Mouse (Mus musculus): ENCODE measurements around the gene Tbc1d15.
A peak's percentile ranks its signal among the peaks of the same experiment; 100 is the strongest.

The Tbc1d15 gene

GRCm38 (mm10) chr10:115251088-115251934 is at the start of gene Tbc1d15:
Gene Tbc1d15 (minus strand): TSS chr10:115251467.
- DNase-seq (ENCODE audit: low read depth, low spot score), result peak; percentile 99

DNA sequence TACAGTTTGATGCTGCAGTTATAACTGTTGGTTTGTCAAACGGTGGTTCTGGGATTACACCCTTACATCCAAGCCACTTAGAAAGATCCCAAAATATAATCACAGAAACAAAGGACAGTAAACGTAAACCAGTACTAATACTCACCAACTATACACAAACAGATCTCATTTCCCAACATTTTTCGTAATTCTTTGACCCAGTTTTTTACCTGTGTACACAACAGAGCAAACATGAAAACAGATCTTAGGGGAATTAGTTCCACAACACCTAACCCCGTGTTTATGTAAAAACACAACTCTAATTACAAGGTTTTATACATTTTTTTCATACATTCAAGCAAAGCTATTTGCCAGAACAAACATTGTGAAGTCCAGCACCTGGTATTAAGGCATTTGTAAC is 47.4 kb upstream of the Tbc1d15 start:
- DNase-seq (ENCODE audit: low read depth, low spot score), result no peak

- DNase-seq (ENCODE audit: low read depth, low spot score), result no peak
Observed at GRCm38 (mm10) chr10:115297582-115297981, 46.3 kb upstream of the Tbc1d15 start.

- DNase-seq (ENCODE audit: low read depth, low spot score), result no peak
Observed at GRCm38 (mm10) chr10:115296401-115296935, 45.2 kb upstream of the Tbc1d15 start.

DNA sequence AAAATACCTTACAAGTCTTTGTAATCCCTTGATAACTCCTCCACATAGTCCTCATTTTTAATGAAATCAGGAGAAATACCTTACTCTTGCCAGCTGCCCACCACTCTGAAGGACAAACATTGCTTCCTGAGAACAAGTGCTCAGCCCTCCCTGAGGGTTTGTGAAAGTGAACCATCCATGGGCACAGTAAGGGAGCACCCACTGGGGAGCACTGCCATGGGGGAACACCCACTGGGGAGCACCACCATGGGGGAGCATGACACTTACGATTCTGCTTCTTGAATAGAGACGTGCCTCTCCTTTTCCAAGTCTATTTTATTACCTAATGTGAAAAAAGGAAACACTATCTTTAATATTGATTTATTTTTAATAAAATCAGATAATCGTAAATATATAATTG is 43.9 kb upstream of the Tbc1d15 start:
- no peak for DNase-seq (ENCODE audit: low read depth, low spot score)

- DNase-seq (ENCODE audit: low read depth, low spot score), result no peak
Observed at GRCm38 (mm10) chr10:115294715-115295114, 43.4 kb upstream of the Tbc1d15 start.

DNA sequence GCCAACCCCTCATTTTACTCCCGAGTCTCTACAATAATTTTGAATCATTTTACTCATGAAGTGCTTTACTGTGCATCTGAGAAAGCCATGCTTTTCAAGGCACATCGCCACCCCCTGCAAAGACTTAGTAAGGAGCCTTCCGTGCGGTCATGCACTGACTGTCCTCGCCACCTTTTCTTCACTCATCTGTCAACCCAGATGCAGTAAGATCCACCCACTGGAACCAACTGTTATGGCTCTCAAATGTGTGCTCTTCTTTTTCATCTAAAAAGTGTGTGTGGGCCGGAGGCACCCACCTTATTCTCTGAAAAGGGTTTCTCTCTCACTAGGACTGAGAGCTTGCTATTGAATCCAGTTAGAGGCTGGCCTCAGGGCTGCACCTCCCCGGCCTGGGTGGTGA is 42.7 kb upstream of the Tbc1d15 start:
- DNase-seq (ENCODE audit: low read depth, low spot score), result no peak

GRCm38 (mm10) chr10:115290671-115291070 is 39.4 kb upstream of the Tbc1d15 start:
- DNase-seq (ENCODE audit: low read depth, low spot score), result no peak

DNA sequence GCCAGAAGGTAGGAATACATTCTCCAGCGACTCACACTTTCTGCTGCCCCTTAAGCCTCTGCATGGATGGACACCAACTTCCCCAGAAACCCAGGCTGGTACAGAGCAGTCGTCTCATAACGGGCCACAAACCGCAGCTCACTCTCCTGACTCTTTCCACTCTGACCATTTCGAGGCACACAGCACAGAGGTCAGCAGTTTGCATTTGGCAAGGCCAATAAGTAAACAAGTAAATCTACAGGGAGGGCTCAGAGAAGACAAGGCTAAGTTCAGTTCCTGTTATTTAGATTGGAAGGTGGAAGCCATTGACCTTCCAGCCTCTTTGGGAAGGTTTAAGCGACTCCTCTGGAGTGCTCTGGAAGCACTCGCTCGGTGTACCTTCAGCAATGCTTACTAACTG is 37.6 kb upstream of the Tbc1d15 start:
- no peak for DNase-seq (ENCODE audit: low read depth, low spot score)

DNA sequence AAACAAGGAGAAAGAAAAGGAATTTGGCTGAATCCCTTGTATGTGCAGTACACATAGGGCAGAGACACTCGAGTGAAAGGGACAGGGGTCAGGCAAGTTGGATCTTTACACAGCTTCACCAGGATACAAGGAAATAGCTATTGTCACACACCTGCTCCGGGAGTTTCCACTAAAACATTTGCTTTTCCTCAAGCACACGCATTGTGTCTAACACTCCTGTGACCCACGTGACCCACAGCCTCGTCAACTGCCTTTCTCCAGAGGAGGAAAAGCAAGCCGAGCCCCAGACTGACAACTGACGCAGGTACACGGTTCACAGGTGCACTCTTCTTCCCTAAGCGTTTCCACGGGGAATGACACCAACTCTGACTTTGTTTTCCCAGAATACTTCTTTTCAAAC is 32.9 kb upstream of the Tbc1d15 start:
- DNase-seq (ENCODE audit: low read depth, low spot score), result no peak

DNA sequence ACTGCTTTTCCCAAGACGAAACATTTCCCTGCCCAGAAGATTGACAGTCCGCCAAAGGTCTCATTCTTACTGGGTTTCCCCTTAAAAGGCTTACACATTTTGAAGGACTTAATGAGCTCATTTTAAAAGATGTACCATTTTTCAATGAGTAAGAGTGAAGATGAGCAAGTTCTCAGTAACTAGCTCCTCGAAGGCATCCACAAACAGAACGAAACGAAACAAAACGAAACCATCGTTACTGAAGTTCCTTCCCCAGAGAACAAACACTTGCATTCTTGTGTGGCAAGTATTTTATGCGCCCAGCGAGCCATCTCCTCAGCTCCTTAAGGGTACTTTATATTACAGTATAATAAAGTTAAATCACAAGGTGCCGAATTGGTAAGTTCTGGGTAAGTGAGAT is 30.1 kb upstream of the Tbc1d15 start:
- no peak for DNase-seq (ENCODE audit: low read depth, low spot score)

DNA sequence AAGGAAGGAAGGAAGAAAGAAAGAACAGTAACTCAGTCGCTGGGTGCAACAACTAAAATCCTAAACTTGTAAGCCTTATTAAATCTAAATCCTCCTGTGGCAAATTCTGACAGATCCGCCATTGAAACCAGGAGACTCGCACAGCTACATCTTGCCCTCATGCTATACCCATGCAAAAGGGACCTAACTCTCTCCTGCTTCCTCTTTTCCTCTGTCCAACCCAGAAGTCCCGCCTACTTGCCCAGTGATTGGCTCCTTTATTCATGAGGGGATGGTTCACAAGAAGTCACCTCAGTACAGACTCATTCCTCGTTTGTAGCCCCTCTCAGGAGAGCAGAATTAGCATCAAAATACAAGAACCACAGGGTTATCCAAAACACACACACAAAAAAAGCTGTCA is 20.4 kb upstream of the Tbc1d15 start:
- no peak for DNase-seq (ENCODE audit: low read depth, low spot score)

DNA sequence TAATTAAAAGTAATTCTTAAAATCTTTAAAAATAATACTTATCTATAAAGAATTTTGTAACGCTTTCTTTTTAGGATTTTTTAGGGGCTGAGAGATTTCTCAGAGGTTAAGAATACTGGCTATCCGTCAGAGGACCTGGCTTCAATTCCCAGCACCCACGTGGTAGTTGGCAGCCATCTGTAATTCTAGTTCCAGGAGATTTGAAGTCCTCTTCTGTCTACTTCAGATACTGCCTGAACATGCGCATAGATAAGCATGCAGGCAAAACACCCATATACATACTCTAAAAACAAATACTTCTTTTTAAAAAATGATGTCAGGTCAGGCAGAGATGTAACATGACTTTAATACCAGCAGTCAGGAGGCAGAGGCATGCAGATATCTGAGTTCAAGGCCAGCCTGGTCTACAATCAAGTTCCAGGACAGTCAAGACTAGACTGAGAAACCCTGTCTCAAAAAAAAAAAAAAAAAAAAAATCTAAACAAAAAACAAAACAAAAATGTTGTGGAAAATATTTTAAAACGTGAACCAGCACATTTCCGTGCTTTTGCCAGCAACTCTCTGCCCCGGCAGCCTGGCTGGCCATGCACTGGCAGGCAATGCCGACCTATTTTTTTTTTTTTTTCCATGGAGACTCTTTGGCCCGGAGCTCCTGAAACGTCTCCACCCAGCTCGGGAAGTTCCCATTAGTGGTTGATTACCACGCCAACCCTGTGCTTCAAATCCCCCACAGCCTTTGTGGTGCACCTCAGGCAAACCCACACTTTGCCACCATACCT is 19.5 kb upstream of the Tbc1d15 start:
- no peak for DNase-seq (ENCODE audit: low read depth, low spot score)

- DNase-seq (ENCODE audit: low read depth, low spot score), result no peak
Observed at GRCm38 (mm10) chr10:115262926-115263562, 11.8 kb upstream of the Tbc1d15 start.

GRCm38 (mm10) chr10:115262261-115262660 is 11.0 kb upstream of the Tbc1d15 start:
- no peak for DNase-seq (ENCODE audit: low read depth, low spot score)

DNA sequence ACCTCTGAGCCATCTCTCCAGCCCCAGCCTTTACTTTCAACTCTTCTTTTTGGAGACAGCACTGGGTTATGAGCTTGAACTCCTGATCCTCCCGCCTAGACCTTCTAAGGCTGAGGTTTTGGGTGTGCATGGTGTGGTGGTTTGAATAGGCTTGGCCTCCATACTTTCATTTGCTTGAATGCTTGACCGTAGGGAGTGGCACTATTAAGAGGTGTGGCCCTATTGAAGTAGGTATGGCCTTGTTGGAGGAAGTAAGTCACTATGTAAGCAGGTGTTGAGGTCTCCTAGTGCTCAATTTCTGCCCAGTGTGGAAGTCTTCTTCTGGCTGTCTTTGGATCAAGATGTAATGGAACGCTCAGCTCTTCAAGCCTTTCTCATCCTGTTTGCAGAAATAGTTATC is 10.2 kb upstream of the Tbc1d15 start:
- DNase-seq (ENCODE audit: low read depth, low spot score), result no peak

DNA sequence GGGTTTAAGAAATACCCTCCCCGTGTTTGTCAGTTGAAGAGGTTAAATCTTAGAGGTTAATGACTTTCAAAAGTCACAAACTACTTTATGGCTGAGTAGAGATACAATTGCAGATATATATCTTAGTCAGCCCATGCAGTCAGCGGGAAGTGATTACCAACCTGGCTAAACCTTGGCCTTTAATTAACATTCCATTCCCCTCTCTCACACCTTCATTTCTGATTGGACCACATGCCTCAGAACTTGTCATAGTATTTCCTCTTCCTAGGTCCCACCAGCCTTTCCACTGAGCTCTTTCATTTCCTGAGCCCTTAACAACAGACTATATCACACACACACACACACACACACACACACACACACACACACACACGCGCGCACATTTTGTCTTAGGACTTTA is 4.9 kb upstream of the Tbc1d15 start:
- DNase-seq (ENCODE audit: low read depth, low spot score), result no peak

- DNase-seq (ENCODE audit: low read depth, low spot score), result no peak
Observed at GRCm38 (mm10) chr10:115253521-115253920, 2.3 kb upstream of the Tbc1d15 start.

DNA sequence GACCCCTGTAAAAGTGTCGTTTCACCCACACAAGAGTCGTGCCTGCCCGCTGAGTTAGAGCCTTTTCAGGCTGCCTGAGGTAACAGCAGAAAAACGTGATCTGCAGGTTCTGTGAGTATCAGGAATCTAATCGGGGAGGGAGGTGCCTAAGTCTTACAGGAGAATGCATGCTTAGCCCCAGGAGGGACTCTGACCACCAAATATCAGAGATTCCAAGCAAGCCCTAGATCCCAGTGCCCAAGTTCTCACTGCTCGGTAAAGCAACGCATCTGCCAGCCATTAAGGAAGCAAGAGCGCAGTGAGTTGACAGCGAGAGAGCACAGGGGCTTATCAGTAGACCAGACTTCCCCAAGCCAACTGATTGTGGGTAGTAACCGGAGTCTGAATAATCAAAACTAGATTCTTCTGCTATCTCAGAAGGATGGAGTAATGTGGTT is 1.1 kb upstream of the Tbc1d15 start:
- no peak for DNase-seq (ENCODE audit: low read depth, low spot score)

GRCm38 (mm10) chr10:115250235-115251087 is 806 bp downstream of the Tbc1d15 start:
- DNase-seq (ENCODE audit: low read depth, low spot score), result no peak

DNA sequence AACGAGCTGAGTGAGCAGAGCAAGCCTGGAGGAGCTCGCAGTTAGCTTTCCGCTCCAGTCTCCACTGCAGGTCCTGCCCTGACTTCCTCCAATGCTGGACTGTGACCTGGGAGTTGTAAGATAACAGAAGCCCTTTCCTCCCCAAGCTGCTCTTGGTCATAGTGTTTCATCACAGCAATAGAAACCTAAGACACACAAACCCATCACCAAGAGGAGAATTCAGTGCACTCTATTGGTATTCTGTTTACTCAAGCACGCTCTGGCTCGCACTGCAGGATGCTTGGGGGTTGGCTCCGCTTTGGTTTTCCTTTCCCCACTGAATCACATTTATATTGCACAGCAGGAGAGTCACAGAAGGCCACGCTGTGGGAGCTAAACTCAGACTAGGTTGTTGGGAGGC is 3.2 kb downstream of the Tbc1d15 start:
- no peak for DNase-seq (ENCODE audit: low read depth, low spot score)

Data from retina, postnatal 7 days (tissue).